Mouse (Mus musculus) gastrocnemius, adult 18-20 months (tissue): Measurements from ENCODE around the gene Eif2b3. TPM values are rescaled to one million over a fixed set of nuclear protein-coding genes. Genes with fewer than 3 reads are reported as not detected.

Source experiments
- DNase-seq: peaks from one replicate; pipeline ENCODE4 v3.0.0; 2021; ENCODE audit warnings: low spot score
- total RNA-seq, 2 experiments: library from RNA; stranded (reverse); gene quantifications; 2 replicates each; pipeline ENCODE4 v1.2.3; 2021

Eif2b3 gene
- total RNA-seq, 2 experiments from 2014 or later: 19.9 to 21.1 TPM

- DNase-seq: no peak
Measured at GRCm38 (mm10) chr4:117014901-117015415, 4.2 kb upstream of the Eif2b3 start.

DNA sequence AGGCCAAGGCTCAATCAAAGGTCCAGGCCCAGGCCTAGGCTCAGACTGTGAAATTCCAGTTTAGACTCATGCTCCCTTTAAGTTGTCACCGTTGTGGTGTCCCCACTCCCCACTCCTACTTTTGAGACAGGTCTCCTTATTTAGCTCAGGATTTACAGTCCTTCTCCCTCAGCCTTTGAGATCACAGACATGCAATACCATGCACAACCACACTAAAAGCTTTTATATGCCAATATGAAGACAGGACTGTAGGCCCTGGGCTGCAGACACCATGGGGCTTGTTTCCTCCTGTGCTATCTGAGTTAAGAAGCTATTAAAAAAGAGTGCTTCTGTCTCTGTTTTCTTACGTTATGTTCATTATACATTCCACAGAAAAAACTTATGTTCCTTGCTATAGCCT is 1.5 kb upstream of the Eif2b3 start:
- DNase-seq: no peak

DNA sequence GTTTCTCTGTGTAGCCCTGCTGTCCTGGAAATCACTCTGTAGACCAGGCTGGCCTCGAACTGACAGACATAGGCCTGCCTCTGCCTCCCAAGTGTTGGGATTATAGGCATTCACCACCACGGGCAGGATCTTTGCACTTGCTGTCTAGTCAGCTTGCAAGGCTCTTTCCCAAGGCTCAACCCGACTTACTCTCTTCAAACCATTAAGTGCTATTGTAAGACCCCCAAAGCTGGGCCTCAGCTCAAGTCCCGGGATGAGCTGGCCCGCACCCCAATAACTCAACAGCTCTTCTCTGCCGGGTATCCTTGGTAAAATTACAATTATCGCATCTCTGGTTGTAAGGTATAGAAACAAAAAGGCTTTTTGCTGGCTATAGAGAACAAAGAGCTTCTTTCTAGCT is 875 bp upstream of the Eif2b3 start:
- DNase-seq: no peak

GRCm38 (mm10) chr4:117023469-117023868 is 4.3 kb downstream of the Eif2b3 start:
- DNase-seq: no peak

DNA sequence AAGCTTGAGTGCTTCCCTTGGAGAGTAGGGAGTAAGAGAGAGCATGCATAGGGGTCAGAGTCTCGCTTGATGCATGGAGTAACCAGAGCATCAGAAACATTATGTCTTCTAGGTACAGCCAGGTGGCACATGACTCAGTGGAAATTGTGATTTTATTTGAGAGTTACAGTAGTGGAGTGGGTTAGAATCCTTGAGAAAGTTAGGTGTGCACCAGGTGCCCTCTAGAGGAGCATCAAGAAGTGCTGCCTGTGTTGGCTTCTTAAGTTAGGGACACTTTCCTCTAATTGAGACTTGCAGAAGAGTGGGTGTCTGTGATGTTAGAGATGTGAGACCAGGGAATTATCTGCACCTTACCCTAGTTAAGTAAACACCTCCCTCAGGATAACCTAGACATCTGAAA is 11.9 kb downstream of the Eif2b3 start:
- no peak for DNase-seq

DNA sequence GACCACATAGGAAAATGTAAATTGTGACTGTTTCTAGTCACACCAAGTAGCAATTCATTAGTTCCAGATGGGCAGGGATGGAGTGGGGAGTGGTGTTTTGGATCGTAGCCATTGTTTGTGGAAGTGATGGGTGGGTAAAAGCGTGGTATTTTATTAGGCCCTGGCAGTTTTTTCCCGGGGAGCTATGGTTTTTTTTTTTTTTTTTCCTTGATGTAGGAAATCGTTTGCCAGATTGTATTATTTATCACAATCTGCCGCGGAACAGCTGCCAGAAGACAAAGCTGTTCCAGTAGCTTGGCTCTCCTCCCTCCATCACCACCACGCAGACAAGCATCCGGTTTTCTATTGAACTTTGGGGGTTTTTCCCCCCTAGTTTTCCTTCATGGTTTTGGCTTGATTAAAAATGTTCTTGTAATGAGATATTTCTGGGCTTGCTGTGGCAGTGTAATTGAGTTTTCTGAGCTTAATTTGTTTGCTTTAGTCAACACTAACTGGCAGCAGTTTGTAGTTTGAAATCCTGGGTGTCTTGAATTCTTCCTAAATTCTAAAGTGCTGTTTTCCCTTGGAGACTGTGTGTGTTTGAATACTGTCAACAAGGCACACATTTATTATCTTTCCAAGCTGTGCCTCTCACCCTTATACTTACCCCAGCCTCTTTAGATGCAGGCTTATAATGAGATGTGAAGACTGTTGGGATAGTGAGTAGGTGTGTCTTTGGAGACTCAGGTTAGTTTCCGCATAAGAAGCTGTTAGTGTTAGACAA is 20.9 kb downstream of the Eif2b3 start:
- peak; percentile 47 for DNase-seq

- DNase-seq: no peak
Measured at GRCm38 (mm10) chr4:117040791-117041190, 21.6 kb downstream of the Eif2b3 start.

- peak; percentile 74 for DNase-seq
Measured at GRCm38 (mm10) chr4:117041283-117041721, 22.1 kb downstream of the Eif2b3 start.

DNA sequence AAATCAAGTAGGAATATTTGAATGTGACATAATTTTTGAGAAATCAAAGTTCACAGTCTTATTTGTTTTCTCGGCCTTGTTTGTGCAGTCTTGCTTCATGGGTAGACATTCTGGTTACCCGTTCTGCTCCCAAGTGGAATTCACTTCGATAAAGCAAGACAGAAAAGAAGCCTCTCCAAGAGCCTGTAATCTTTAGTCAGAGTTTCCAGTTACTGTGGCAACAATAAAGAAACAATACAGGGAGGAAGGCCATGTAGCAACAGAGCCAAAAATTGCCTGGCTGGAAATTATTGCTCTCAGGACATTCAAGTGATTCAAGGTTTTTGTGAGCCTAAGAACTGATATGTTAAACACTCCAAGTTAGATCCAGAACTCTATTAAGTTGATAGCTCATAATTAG is 29.6 kb downstream of the Eif2b3 start:
- peak; percentile 58 for DNase-seq

GRCm38 (mm10) chr4:117049485-117049884 is 30.3 kb downstream of the Eif2b3 start:
- no peak for DNase-seq

DNA sequence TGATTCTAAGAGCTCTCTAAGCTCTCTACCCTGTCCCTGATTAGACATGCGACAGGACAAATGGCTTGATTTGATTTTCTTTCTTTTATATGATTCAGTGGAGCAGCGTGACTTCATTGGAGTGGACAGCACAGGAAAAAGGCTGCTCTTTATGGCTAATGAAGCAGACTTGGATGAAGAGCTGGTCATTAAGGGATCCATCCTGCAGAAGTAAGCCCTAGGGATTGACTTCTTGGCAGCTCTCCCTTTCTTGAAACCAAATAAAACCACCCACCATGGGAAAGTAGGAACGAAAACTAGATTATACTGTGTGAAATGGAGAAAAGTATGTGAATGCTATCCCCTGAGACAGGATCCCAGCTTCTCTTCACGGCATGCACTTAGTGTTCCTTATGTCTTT is 33.4 kb downstream of the Eif2b3 start:
- DNase-seq: peak; percentile 65

- DNase-seq: no peak
Measured at GRCm38 (mm10) chr4:117053956-117054355, 34.8 kb downstream of the Eif2b3 start.

GRCm38 (mm10) chr4:117056102-117056501 is 36.9 kb downstream of the Eif2b3 start:
- no peak for DNase-seq

- DNase-seq: no peak
Measured at GRCm38 (mm10) chr4:117056514-117056913, 37.3 kb downstream of the Eif2b3 start.

GRCm38 (mm10) chr4:117058512-117058911 is 39.3 kb downstream of the Eif2b3 start:
- DNase-seq: no peak

DNA sequence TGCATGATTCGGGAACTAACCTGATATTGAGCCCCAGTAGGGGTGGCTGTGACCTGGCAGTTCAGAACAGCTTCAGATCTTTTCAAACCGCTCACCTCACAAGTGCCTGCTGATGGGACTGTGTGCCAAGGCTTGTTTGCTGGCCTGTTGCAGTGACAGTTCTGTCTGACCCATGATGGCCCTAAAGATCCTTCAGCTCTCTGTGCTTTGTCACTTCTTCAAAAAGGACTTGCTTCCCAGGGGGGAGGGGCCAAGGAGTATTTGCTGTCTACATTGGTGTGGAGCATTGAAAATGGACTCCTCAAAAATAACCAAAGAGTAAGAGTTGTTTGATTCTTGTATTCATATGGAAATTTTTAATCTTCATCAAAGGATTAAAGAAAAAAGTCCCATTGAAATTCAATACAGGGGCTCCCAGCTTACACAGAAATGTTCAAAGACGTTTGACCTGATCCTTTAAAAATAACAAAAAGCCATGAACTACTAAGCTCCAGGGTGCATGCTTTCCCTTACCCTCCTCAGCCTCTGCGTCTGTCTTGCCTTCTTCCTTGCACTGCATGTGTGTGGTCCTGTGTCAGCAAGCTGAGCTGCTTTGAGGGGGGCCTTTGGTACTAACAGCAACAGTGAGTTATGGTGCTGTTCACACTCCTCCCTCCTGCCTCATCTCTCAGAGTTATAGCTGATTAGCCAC is 43.6 kb downstream of the Eif2b3 start:
- DNase-seq: no peak

- no peak for DNase-seq
Measured at GRCm38 (mm10) chr4:117068035-117068434, 48.8 kb downstream of the Eif2b3 start.

DNA sequence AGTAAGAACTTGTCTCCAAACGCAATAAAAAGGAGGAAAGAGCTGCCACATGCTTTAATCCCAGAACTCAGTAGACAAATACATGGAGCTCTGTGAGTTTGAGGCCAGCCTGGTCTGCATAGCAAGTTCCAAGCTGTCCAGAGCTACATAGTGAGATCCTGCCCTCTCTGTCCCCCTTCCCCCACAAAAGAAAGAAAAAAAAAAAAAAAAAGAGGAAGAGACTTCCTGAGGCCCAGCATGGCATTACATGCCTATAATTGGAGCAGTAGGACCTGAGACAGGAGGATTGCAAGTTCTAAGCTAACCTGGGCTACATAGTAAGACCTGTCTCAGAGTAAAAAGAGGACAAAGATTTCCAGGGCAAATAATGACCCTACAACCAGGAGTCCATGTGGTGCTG is 50.4 kb downstream of the Eif2b3 start:
- DNase-seq: no peak

- no peak for DNase-seq
Measured at GRCm38 (mm10) chr4:117070624-117071023, 51.4 kb downstream of the Eif2b3 start.

DNA sequence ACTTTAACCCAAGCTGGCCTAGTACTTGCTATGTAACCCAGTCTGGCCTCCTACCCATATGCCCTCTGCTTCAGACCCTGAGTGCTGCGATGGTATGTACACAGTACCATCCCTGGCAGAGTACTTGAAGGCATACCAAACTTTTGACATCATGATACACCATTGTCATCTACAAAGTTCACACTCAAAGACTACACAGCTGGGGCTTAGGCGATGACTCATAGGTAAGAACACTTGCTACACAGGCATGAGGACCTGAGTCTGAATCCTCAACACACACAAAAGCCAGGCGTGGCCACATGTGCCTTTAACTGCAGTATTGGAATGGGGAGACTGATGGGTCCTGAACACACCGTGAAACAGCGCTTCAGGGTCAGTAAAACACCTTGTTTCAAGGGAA is 52.0 kb downstream of the Eif2b3 start:
- DNase-seq: no peak

DNA sequence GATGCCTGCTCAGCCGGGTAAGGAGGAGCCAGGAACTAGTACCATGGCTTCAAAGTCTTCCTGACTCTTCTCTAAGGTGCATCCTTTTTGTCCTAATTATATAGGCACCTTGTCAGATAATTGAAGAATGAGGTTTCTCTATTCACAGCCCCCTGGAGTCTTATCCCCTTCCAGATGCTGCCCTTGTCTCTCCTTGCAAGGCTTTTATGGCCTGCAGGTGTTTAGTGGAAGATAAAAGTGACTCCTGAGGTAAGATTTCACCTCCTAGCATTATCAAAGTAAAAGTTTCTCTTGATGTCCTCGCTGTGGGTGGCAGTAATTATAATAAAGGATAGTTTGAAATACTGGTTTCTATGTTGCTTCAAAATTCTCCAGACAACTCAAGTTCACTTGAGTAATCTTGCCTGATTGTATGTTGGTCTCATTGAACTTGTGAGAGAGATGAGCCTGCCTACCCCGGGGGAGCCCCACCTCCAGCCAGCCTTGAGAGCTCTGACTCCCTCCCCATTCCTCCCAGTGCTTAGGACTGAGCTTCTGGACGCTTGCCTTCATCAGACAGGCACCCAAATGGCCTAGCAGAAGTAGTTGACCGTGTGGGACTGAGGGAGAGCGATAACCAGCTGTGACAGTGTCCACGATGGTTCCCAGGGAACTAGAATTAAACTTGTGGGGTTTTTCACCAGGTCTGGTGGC is 68.9 kb downstream of the Eif2b3 start:
- DNase-seq: no peak

DNA sequence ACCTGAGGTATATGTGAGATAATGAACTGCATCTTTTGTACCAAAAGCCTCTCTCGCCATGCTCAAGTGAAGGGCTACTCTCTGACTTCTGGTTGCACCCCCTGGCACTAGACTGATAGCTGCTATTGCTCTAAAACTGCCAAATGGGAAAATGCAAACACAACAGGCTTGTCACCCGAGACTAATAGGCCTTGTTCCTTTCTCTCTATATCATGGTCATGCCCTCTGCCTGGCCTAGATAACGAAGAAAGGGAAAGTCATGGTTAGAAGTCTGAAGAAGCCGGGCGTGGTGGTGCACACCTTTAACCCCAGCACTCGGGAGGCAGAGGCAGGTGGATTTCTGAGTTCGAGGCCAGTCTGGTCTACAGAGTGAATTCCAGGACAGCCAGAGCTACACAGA is 71.4 kb downstream of the Eif2b3 start:
- no peak for DNase-seq
